Mouse (Mus musculus) liver, embryonic 12.5 days (tissue): Measurements from ENCODE around the gene Sesn1. TPM values are rescaled to one million over a fixed set of nuclear protein-coding genes. Genes with fewer than 3 reads are reported as not detected.
"Not testable (repeated sequence)": the region's sequence is repeated elsewhere in the genome, so short reads cannot be mapped to it uniquely, and the experiment has no call there.

Experiments used
- ATAC-seq: fragments of 200-750 bp; cut with Nextera tagmentation; 2 replicates; pipeline ENCODE4 v1.8.0; 2017; ENCODE audit warnings: moderate number of reproducible peaks, mild to moderate bottlenecking, moderate library complexity
- H3K27ac ChIP-seq: fragments of 300-500 bp; sonication (generic); 2 replicates; pipeline ENCODE4 v1.5.1; 2016; ENCODE audit warnings: mild to moderate bottlenecking
- H3K27me3 ChIP-seq: fragments of 300-500 bp; sonication (generic); replicated peaks from 2 replicates; pipeline ENCODE4 v1.6.1; 2016; ENCODE audit warnings: mild to moderate bottlenecking, moderate library complexity
- H3K36me3 ChIP-seq: fragments of 300-500 bp; sonication (generic); 2 replicates; pipeline ENCODE4 v1.6.1; 2016; ENCODE audit warnings: mild to moderate bottlenecking, moderate library complexity
- H3K4me1 ChIP-seq: fragments of 300-500 bp; sonication (generic); 2 replicates; pipeline ENCODE4 v1.6.1; 2016
- H3K4me2 ChIP-seq: fragments of 300-500 bp; sonication (generic); 2 replicates; pipeline ENCODE4 v1.6.1; 2016; ENCODE audit warnings: mild to moderate bottlenecking, moderate library complexity
- H3K4me3 ChIP-seq: fragments of 300-500 bp; sonication (generic); 2 replicates; pipeline ENCODE4 v1.5.1; 2016; ENCODE audit warnings: mild to moderate bottlenecking, moderate library complexity
- H3K9ac ChIP-seq: fragments of 300-500 bp; sonication (generic); 2 replicates; pipeline ENCODE4 v1.6.1; 2016; ENCODE audit warnings: mild to moderate bottlenecking, moderate library complexity
- H3K9me3 ChIP-seq: fragments of 300-500 bp; sonication (generic); replicated peaks from 2 replicates; pipeline ENCODE4 v1.6.1; 2016; ENCODE audit warnings: mild to moderate bottlenecking, moderate library complexity
- WGBS: fragments of 180-500 bp; shearing (Covaris S2); methylation state at CpG from one replicate; pipeline ENCODE4 v1.1.7; 2016; ENCODE audit not compliant: insufficient replicate concordance; 5-methylcytosine and 5-hydroxymethylcytosine counted together
- polyA plus RNA-seq: library from polyadenylated mRNA; unstranded; fragments of >200 nt; fragmentation: Nextera tagmentation; extraction: Ambion mirVana; gene quantifications from 2 replicates; pipeline ENCODE4 v1.2.1, GENCODE M21; 2016

The Sesn1 gene
- polyA plus RNA-seq, 1 experiment from 2014 or later, result 22.5 TPM

- H3K4me1 ChIP-seq, result peaks cover 24% of the 10 kb centered on the region
- not testable (repeated sequence) for H3K4me2 ChIP-seq, H3K27ac ChIP-seq, H3K9me3 ChIP-seq, H3K36me3 ChIP-seq, ATAC-seq, H3K27me3 ChIP-seq, H3K4me3 ChIP-seq, H3K9ac ChIP-seq
- WGBS, result 62% methylated on average over 4 of the region's 4 CpGs
Measured at GRCm38 (mm10) chr10:41823282-41823675, 13.5 kb downstream of the Sesn1 start.

GRCm38 (mm10) chr10:41823916-41824315 is 14.2 kb downstream of the Sesn1 start:
- no peaks in the 10 kb centered on the region for H3K27me3 ChIP-seq
- H3K4me1 ChIP-seq, result peaks cover 30% of the 10 kb centered on the region
- no peak overlapping the region for H3K4me3 ChIP-seq
- H3K9ac ChIP-seq, result no peak overlapping the region
- H3K4me2 ChIP-seq, result no peak overlapping the region
- no peak overlapping the region for H3K27ac ChIP-seq
- WGBS, result 64% methylated on average over 4 of the region's 4 CpGs
- no peaks in the 10 kb centered on the region for H3K36me3 ChIP-seq
- H3K9me3 ChIP-seq, result no peaks in the 10 kb centered on the region
- no peak for ATAC-seq

- Histone ChIP-seq H3K9me3 (no peaks in the 10 kb centered on the region), H3K27ac (no peak overlapping the region), H3K4me1 (peaks cover 30% of the 10 kb centered on the region), H3K4me2 (no peak overlapping the region), H3K4me3 (no peak overlapping the region), H3K36me3 (no peaks in the 10 kb centered on the region), H3K27me3 (no peaks in the 10 kb centered on the region), H3K9ac (no peak overlapping the region)
- no peak for ATAC-seq
- WGBS, result 84% methylated on average over 10 of the region's 10 CpGs
Measured at GRCm38 (mm10) chr10:41825041-41825440, 15.3 kb downstream of the Sesn1 start.

- no peaks in the 10 kb centered on the region for H3K9me3 ChIP-seq
- H3K27me3 ChIP-seq, result no peaks in the 10 kb centered on the region
- no peak overlapping the region for H3K4me3 ChIP-seq
- no peak overlapping the region for H3K4me2 ChIP-seq
- no peak for ATAC-seq
- H3K9ac ChIP-seq, result no peak overlapping the region
- no peaks in the 10 kb centered on the region for H3K36me3 ChIP-seq
- no peak overlapping the region for H3K27ac ChIP-seq
- peaks cover 30% of the 10 kb centered on the region for H3K4me1 ChIP-seq
- 64% methylated on average over 4 of the region's 4 CpGs for WGBS
Measured at GRCm38 (mm10) chr10:41825996-41826395, 16.3 kb downstream of the Sesn1 start.

GRCm38 (mm10) chr10:41826526-41827116 is 16.9 kb downstream of the Sesn1 start:
- Histone ChIP-seq H3K36me3 (no peaks in the 10 kb centered on the region), H3K4me3 (no peak overlapping the region), H3K27ac (no peak overlapping the region), H3K27me3 (no peaks in the 10 kb centered on the region), H3K9me3 (no peaks in the 10 kb centered on the region), H3K4me2 (no peak overlapping the region), H3K9ac (no peak overlapping the region), H3K4me1 (peaks cover 30% of the 10 kb centered on the region)
- 46% methylated on average over 6 of the region's 6 CpGs for WGBS
- no peak for ATAC-seq

GRCm38 (mm10) chr10:41827784-41828183 is 18.0 kb downstream of the Sesn1 start:
- H3K9ac ChIP-seq, result no peak overlapping the region
- H3K27me3 ChIP-seq, result no peaks in the 10 kb centered on the region
- H3K4me3 ChIP-seq, result no peak overlapping the region
- peaks cover 30% of the 10 kb centered on the region for H3K4me1 ChIP-seq
- 50% methylated on average over 4 of the region's 4 CpGs for WGBS
- ATAC-seq, result no peak
- no peaks in the 10 kb centered on the region for H3K36me3 ChIP-seq
- H3K27ac ChIP-seq, result no peak overlapping the region
- H3K4me2 ChIP-seq, result no peak overlapping the region
- H3K9me3 ChIP-seq, result no peaks in the 10 kb centered on the region

- H3K4me1 ChIP-seq, result peaks cover 30% of the 10 kb centered on the region
- no peak overlapping the region for H3K9ac ChIP-seq
- no peak overlapping the region for H3K27ac ChIP-seq
- 69% methylated on average over 5 of the region's 5 CpGs for WGBS
- no peaks in the 10 kb centered on the region for H3K27me3 ChIP-seq
- H3K4me2 ChIP-seq, result no peak overlapping the region
- H3K36me3 ChIP-seq, result no peaks in the 10 kb centered on the region
- ATAC-seq, result no peak
- no peak overlapping the region for H3K4me3 ChIP-seq
- H3K9me3 ChIP-seq, result no peaks in the 10 kb centered on the region
Measured at GRCm38 (mm10) chr10:41829191-41829590, 19.5 kb downstream of the Sesn1 start.

GRCm38 (mm10) chr10:41829980-41830379 is 20.2 kb downstream of the Sesn1 start:
- Histone ChIP-seq H3K4me1 (peaks cover 30% of the 10 kb centered on the region), H3K36me3 (no peaks in the 10 kb centered on the region), H3K27ac (no peak overlapping the region), H3K27me3 (no peaks in the 10 kb centered on the region), H3K4me2 (no peak overlapping the region), H3K9me3 (no peaks in the 10 kb centered on the region), H3K9ac (no peak overlapping the region), H3K4me3 (no peak overlapping the region)
- ATAC-seq, result no peak
- WGBS, result 83% methylated on average over 2 of the region's 2 CpGs

GRCm38 (mm10) chr10:41830445-41830844 is 20.7 kb downstream of the Sesn1 start:
- no peak for ATAC-seq
- Histone ChIP-seq H3K9me3 (no peaks in the 10 kb centered on the region), H3K4me1 (peaks cover 30% of the 10 kb centered on the region), H3K9ac (no peak overlapping the region), H3K27me3 (no peaks in the 10 kb centered on the region), H3K36me3 (no peaks in the 10 kb centered on the region), H3K4me2 (no peak overlapping the region), H3K27ac (no peak overlapping the region), H3K4me3 (no peak overlapping the region)
- 63% methylated on average over 4 of the region's 4 CpGs for WGBS

GRCm38 (mm10) chr10:41830851-41831522 is 21.3 kb downstream of the Sesn1 start:
- Histone ChIP-seq H3K9me3 (no peaks in the 10 kb centered on the region), H3K27ac (no peak overlapping the region), H3K27me3 (no peaks in the 10 kb centered on the region), H3K4me2 (no peak overlapping the region), H3K4me3 (no peak overlapping the region), H3K4me1 (peaks cover 29% of the 10 kb centered on the region), H3K36me3 (no peaks in the 10 kb centered on the region), H3K9ac (no peak overlapping the region)
- WGBS, result 55% methylated on average over 9 of the region's 9 CpGs
- no peak for ATAC-seq

GRCm38 (mm10) chr10:41832191-41832590 is 22.5 kb downstream of the Sesn1 start:
- Histone ChIP-seq H3K4me3 (no peak overlapping the region), H3K9me3 (0 out of 2 replicates have a peak, but pooled peaks cover 5% of the 10 kb centered on the region), H3K27ac (no peak overlapping the region), H3K9ac (no peak overlapping the region), H3K36me3 (peaks cover 3% of the 10 kb centered on the region; the same call in 1 of the 2 replicates), H3K27me3 (no peaks in the 10 kb centered on the region), H3K4me2 (no peak overlapping the region), H3K4me1 (peaks cover 17% of the 10 kb centered on the region)
- no peak for ATAC-seq
- WGBS, result 81% methylated on average over 6 of the region's 6 CpGs

- no peak for ATAC-seq
- Histone ChIP-seq H3K36me3 (peaks cover 3% of the 10 kb centered on the region; the same call in 1 of the 2 replicates), H3K27ac (no peak overlapping the region), H3K9me3 (0 out of 2 replicates have a peak, but pooled peaks cover 5% of the 10 kb centered on the region), H3K4me2 (no peak overlapping the region), H3K4me1 (no peaks in the 10 kb centered on the region), H3K4me3 (no peak overlapping the region), H3K27me3 (no peaks in the 10 kb centered on the region), H3K9ac (no peak overlapping the region)
- 87% methylated on average over 2 of the region's 2 CpGs for WGBS
Measured at GRCm38 (mm10) chr10:41834131-41834530, 24.4 kb downstream of the Sesn1 start.
